Mouse (Mus musculus): ENCODE results near the gene Neurod6. TPM values are rescaled to one million over a fixed set of nuclear protein-coding genes. Genes with fewer than 3 reads are reported as not detected.

The Neurod6 gene
- polyA plus RNA-seq, 1 experiment from 2014 or later = 88.6 TPM

DNA sequence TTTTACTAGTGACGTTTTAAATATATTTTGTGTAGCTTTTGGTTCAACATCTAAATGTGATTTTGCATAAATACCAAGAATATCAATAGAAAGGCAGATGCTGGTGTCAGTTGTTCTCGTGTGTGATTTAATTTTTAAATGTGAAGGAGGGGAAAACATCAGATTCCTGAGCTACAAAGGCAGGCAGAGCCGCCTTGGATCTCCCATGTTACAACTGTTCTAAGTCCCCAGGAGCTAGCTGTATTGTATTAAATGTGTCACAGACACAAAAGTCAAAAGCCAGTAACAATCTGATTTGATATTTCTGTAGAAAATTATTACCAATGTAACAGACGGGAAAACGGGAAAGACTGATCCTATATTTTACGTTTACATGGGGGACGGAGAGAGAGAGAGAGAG lies 1.8 kb upstream of the Neurod6 start:
- H3K27ac ChIP-seq (ENCODE audit: low read depth, low read length) = no peak overlapping the region
- no peaks in the 10 kb centered on the region for H3K36me3 ChIP-seq (ENCODE audit: control insufficient read depth, insufficient read depth, low read length)
- WGBS = 79% methylated on average over 7 of the region's 7 CpGs
- H3K9ac ChIP-seq (replicated peaks; ENCODE audit: low read depth, low read length) = no peak overlapping the region
- no peak for ATAC-seq (ENCODE audit: low read depth)
- H3K27me3 ChIP-seq (ENCODE audit: control insufficient read depth, insufficient read depth, low read length) = no peaks in the 10 kb centered on the region
- H3K4me1 ChIP-seq (ENCODE audit: control insufficient read depth, insufficient read depth, low read length) = no peaks in the 10 kb centered on the region
- no peak overlapping the region for H3K4me2 ChIP-seq (ENCODE audit: low read depth, low read length)
- no peak overlapping the region for H3K4me3 ChIP-seq (ENCODE audit: low read depth, low read length)
- H3K9me3 ChIP-seq (ENCODE audit: control insufficient read depth, low read length) = no peaks in the 10 kb centered on the region

DNA sequence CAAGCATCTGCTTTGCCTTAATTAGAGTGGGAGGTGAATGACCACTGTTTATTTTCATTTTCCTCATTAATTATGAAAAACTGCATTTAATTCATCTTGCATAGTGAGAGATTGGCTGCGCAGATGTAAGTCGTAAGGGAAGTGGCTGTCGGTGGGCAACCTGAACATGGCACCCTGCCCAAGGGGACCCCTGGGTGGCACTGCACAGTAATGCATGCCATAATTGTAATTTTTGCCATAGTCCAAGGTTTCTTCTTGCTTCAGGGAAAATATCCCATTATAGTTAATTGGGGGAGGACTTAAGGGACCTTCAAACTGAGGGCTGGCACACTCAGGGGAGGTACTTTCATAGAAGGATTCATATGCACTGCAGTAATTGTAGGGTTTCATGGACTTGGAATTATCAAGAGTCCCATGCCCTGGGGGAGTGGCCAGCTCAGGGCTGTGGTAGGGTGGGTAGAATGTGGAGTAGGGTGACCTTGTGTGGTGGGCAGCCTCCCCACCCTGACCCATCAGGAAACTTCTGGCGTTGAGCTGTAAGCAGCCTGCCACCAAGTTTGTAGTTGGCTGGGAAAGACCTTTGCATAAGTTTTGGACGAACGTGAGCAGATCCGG lies 2.4 kb downstream of the Neurod6 start:
- Histone ChIP-seq H3K4me1 (ENCODE audit: control insufficient read depth, insufficient read depth, low read length) (0 out of 2 replicates have a peak, but pooled peaks cover 4% of the 10 kb centered on the region), H3K4me3 (ENCODE audit: low read depth, low read length) (peak overlapping the region; percentile 33), H3K4me2 (ENCODE audit: low read depth, low read length) (peak overlapping the region; percentile 40), H3K27ac (ENCODE audit: low read depth, low read length) (peak overlapping the region; percentile 64), H3K9me3 (ENCODE audit: control insufficient read depth, low read length) (no peaks in the 10 kb centered on the region), H3K27me3 (ENCODE audit: control insufficient read depth, insufficient read depth, low read length) (no peaks in the 10 kb centered on the region), H3K9ac (replicated peaks; ENCODE audit: low read depth, low read length) (peak overlapping the region; percentile 39), H3K36me3 (ENCODE audit: control insufficient read depth, insufficient read depth, low read length) (no peaks in the 10 kb centered on the region)
- ATAC-seq (ENCODE audit: low read depth) = no peak
- 61% methylated on average over 7 of the region's 7 CpGs for WGBS

DNA sequence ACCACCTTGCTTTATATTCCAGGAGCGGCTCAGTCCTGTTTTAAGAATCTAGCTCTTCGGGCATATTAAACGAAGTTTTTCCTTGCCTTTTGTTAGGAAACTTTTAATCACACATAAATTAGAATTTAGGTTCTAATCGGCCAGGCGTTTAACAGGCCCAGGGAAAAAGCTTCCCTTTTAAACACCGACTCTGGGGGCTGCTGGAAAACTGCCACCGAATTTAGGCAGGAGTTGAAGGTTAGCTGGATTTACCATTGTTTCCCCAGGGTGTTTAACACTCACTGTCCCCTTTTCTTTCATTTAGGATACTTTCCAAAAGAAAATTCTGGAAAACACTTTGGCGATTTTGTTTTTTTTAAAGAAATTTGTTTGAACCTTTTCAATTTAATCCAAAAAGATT lies 3.7 kb downstream of the Neurod6 start:
- peak overlapping the region; percentile 29; the same call in 1 of the 2 replicates for H3K4me3 ChIP-seq (ENCODE audit: low read depth, low read length)
- peak overlapping the region; percentile 78 for H3K27ac ChIP-seq (ENCODE audit: low read depth, low read length)
- 19% methylated on average over 8 of the region's 8 CpGs for WGBS
- ATAC-seq (ENCODE audit: low read depth) = no peak
- H3K9me3 ChIP-seq (ENCODE audit: control insufficient read depth, low read length) = no peaks in the 10 kb centered on the region
- H3K4me1 ChIP-seq (ENCODE audit: control insufficient read depth, insufficient read depth, low read length) = 0 out of 2 replicates have a peak, but pooled peaks cover 4% of the 10 kb centered on the region
- H3K27me3 ChIP-seq (ENCODE audit: control insufficient read depth, insufficient read depth, low read length) = no peaks in the 10 kb centered on the region
- peak overlapping the region; percentile 62 for H3K4me2 ChIP-seq (ENCODE audit: low read depth, low read length)
- peak overlapping the region; percentile 44; the same call in 1 of the 2 replicates for H3K9ac ChIP-seq (replicated peaks; ENCODE audit: low read depth, low read length)
- H3K36me3 ChIP-seq (ENCODE audit: control insufficient read depth, insufficient read depth, low read length) = no peaks in the 10 kb centered on the region

DNA sequence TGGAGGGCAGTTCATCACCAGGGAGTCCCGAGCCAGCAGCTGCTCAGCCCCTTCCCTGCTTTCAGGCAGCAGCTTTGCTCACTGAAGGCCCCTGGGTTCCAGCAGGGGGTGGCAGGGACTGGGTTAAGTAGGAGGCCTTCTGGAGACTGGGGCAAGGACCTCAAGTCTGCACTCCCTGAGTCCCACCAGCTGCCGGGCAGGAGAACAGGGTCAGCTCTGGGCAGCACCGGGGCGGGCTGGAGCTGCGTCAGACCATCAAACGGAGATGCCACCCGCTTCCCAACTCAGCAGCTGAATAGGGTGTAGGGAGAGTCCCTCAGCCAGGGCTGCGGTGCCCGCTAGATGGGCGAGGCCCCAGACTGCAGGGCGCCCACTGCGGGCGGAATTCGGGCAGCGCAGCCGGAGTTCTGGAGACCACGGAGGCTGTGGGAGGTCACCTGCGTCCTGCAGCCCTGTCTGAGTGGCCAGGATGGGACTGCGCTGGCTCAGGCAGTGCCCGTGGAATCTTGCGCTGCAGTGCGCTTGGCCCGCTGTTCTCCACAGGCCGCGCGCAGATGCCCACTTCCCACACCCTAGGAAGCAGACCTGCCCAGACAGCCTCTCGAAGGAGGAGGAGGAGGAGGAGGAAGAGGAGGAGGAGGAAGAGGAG lies 4.3 kb downstream of the Neurod6 start:
- peak; percentile 76 for ATAC-seq (ENCODE audit: low read depth)
- Histone ChIP-seq H3K27me3 (ENCODE audit: control insufficient read depth, insufficient read depth, low read length) (no peaks in the 10 kb centered on the region), H3K27ac (ENCODE audit: low read depth, low read length) (peak overlapping the region; percentile 78), H3K4me1 (ENCODE audit: control insufficient read depth, insufficient read depth, low read length) (0 out of 2 replicates have a peak, but pooled peaks cover 4% of the 10 kb centered on the region), H3K4me2 (ENCODE audit: low read depth, low read length) (peak overlapping the region; percentile 62), H3K4me3 (ENCODE audit: low read depth, low read length) (peak overlapping the region; percentile 29), H3K9me3 (ENCODE audit: control insufficient read depth, low read length) (no peaks in the 10 kb centered on the region), H3K36me3 (ENCODE audit: control insufficient read depth, insufficient read depth, low read length) (no peaks in the 10 kb centered on the region), H3K9ac (replicated peaks; ENCODE audit: low read depth, low read length) (peak overlapping the region; percentile 44)
- WGBS = 1% methylated on average over 21 of the region's 27 CpGs

DNA sequence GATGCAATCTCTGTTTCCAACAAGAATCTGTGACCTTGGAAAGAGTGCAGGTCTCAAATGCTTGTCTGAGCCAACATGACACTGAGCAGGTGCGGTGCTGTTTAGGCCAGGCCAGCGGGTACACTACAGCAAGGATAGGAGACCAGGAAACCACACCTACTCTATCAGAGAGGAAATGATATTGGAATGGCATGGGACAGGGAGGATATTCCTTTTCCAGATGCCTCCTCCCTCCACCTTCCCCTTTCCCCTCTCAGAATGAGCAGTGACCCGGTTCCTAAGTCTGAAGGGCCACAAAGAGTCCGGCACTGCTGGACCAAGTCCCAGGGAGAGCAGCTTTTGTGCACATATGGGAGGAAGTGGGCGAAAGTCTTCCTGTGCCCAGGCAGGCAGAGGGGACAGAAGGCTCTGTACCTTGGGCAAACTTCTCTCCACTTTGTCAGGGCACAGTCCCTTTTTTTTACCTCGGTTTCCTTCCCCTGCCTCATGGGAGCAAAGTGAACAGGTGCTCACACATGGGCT lies 4.9 kb downstream of the Neurod6 start:
- Histone ChIP-seq H3K4me1 (ENCODE audit: control insufficient read depth, insufficient read depth, low read length) (0 out of 2 replicates have a peak, but pooled peaks cover 4% of the 10 kb centered on the region), H3K27ac (ENCODE audit: low read depth, low read length) (peak overlapping the region; percentile 78), H3K9me3 (ENCODE audit: control insufficient read depth, low read length) (no peaks in the 10 kb centered on the region), H3K9ac (replicated peaks; ENCODE audit: low read depth, low read length) (peak overlapping the region; percentile 44; the same call in 1 of the 2 replicates), H3K27me3 (ENCODE audit: control insufficient read depth, insufficient read depth, low read length) (no peaks in the 10 kb centered on the region), H3K4me3 (ENCODE audit: low read depth, low read length) (no peak overlapping the region), H3K4me2 (ENCODE audit: low read depth, low read length) (peak overlapping the region; percentile 62; the same call in 1 of the 2 replicates), H3K36me3 (ENCODE audit: control insufficient read depth, insufficient read depth, low read length) (no peaks in the 10 kb centered on the region)
- peak; percentile 10; the same call in 1 of the 2 replicates for ATAC-seq (ENCODE audit: low read depth)
- WGBS = 60% methylated on average over 6 of the region's 6 CpGs

DNA sequence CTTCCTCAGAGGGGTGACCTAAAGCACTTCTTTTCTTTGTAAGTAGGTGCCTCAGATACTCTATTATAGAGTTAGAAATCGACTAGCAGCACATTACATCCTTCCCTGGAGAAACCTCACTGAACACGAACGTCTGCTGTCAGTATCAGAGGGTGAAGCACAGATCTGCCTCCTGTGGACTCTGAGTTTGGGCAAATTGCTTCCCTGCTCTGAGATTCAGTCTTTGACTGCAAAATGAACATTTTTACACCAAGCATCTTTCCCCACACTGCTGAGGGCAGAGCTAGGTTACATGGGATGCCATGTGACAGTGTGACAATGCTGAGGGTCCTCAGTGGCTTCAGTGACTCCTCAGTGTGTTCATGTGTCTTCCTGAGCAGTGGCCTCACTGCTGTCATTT lies 13.3 kb downstream of the Neurod6 start:
- H3K4me2 ChIP-seq (ENCODE audit: low read depth, low read length) = no peak overlapping the region
- 69% methylated on average over 3 of the region's 3 CpGs for WGBS
- no peaks in the 10 kb centered on the region for H3K4me1 ChIP-seq (ENCODE audit: control insufficient read depth, insufficient read depth, low read length)
- ATAC-seq (ENCODE audit: low read depth) = no peak
- no peak overlapping the region for H3K27ac ChIP-seq (ENCODE audit: low read depth, low read length)
- no peaks in the 10 kb centered on the region for H3K9me3 ChIP-seq (ENCODE audit: control insufficient read depth, low read length)
- H3K4me3 ChIP-seq (ENCODE audit: low read depth, low read length) = no peak overlapping the region
- no peaks in the 10 kb centered on the region for H3K36me3 ChIP-seq (ENCODE audit: control insufficient read depth, insufficient read depth, low read length)
- no peak overlapping the region for H3K9ac ChIP-seq (replicated peaks; ENCODE audit: low read depth, low read length)
- H3K27me3 ChIP-seq (ENCODE audit: control insufficient read depth, insufficient read depth, low read length) = no peaks in the 10 kb centered on the region

DNA sequence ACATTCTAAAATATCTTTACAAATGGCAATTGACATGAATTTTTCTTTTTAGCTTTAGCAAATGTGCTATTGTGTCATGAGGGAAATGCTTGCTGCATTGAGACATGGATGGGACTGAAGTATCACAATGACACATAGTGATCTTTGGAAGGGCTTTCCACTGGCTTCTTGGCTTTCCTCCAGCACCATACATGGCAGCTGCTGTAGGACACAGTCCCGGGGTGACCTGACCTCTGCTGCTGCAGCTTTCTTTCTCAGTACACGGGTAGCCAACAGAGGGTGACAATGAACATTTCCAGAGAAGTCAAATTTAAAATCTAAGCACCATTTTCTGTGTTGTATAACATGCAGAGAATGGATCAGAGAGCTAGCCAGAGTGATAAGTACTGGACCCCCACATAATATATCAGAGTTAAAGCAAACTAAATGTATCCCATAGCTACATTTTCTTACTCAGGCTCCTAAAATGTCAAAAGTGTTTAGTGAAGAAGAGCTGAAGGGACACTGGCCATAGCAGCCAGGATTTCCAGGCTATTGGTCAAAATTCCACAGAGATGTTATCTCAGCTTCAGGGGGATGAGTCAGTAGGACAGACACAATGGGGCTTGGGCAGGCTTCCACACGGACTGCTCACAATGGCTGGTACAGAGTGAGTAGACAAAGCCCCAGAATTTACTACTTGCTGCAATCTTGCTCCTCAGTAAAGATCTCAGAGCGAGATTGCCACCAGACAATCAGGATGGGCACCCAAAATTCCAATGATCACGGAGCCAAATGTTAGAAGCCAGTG lies 19.7 kb downstream of the Neurod6 start:
- ATAC-seq (ENCODE audit: low read depth) = no peak
- Histone ChIP-seq H3K27me3 (ENCODE audit: control insufficient read depth, insufficient read depth, low read length) (no peaks in the 10 kb centered on the region), H3K9me3 (ENCODE audit: control insufficient read depth, low read length) (no peaks in the 10 kb centered on the region), H3K9ac (replicated peaks; ENCODE audit: low read depth, low read length) (no peak overlapping the region), H3K4me2 (ENCODE audit: low read depth, low read length) (no peak overlapping the region), H3K27ac (ENCODE audit: low read depth, low read length) (no peak overlapping the region), H3K4me1 (ENCODE audit: control insufficient read depth, insufficient read depth, low read length) (no peaks in the 10 kb centered on the region), H3K36me3 (ENCODE audit: control insufficient read depth, insufficient read depth, low read length) (no peaks in the 10 kb centered on the region), H3K4me3 (ENCODE audit: low read depth, low read length) (no peak overlapping the region)
- WGBS = 52% methylated on average over 5 of the region's 5 CpGs

DNA sequence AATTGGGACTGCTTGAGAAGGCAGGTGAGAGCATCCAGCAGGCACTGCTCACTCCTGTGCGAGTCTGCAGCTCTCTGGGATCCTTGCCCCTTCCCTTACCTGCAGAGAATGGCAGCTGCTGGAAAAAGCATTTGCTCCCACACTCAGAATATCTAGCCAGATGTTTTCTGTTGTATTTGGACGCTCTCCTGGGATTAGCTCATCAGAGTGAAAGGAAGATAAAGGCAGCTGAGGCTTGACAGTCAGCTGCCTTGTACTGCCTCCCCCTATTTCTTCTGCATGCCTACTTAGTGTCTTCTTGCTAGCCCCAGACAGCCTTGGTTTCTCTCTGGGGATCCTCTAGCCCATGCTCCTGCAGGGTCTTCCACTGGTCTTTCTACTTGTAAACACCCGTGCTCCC lies 31.1 kb downstream of the Neurod6 start:
- ATAC-seq (ENCODE audit: low read depth) = peak; percentile 38; the same call in 1 of the 2 replicates
- Histone ChIP-seq H3K4me1 (ENCODE audit: control insufficient read depth, insufficient read depth, low read length) (peaks cover 19% of the 10 kb centered on the region), H3K36me3 (ENCODE audit: control insufficient read depth, insufficient read depth, low read length) (no peaks in the 10 kb centered on the region), H3K27me3 (ENCODE audit: control insufficient read depth, insufficient read depth, low read length) (no peaks in the 10 kb centered on the region), H3K9me3 (ENCODE audit: control insufficient read depth, low read length) (no peaks in the 10 kb centered on the region), H3K4me2 (ENCODE audit: low read depth, low read length) (no peak overlapping the region), H3K27ac (ENCODE audit: low read depth, low read length) (peak overlapping the region; percentile 45; the same call in 1 of the 2 replicates), H3K4me3 (ENCODE audit: low read depth, low read length) (no peak overlapping the region), H3K9ac (replicated peaks; ENCODE audit: low read depth, low read length) (no peak overlapping the region)
- WGBS = 56% methylated on average over 3 of the region's 3 CpGs
